Mouse (Mus musculus): ENCODE results near the gene Srrm2.
"Not testable (repeated sequence)": the region's sequence is repeated elsewhere in the genome, so short reads cannot be mapped to it uniquely, and the experiment has no call there.

The Srrm2 gene

GRCm38 (mm10) chr17:23762976-23763375 lies 27.4 kb upstream of the Srrm2 start:
- DNase-seq (ENCODE audit: extremely low spot score, low read depth, low spot score), result no peak

- DNase-seq (ENCODE audit: extremely low spot score, low read depth, low spot score), result no peak
Measured at GRCm38 (mm10) chr17:23770493-23770892, 19.8 kb upstream of the Srrm2 start.

GRCm38 (mm10) chr17:23770896-23771283 lies 19.4 kb upstream of the Srrm2 start:
- no peak for DNase-seq (ENCODE audit: extremely low spot score, low read depth, low spot score)

GRCm38 (mm10) chr17:23771284-23772218 lies 18.8 kb upstream of the Srrm2 start, which contains the start of gene Flywch1:
Gene Flywch1 (minus strand): TSS chr17:23771602.
- DNase-seq (ENCODE audit: extremely low spot score, low read depth, low spot score), result peak; percentile 94

- not testable (repeated sequence) for DNase-seq (ENCODE audit: extremely low spot score, low read depth, low spot score)
Measured at GRCm38 (mm10) chr17:23772219-23772556, 18.1 kb upstream of the Srrm2 start.

GRCm38 (mm10) chr17:23773676-23774075 lies 16.7 kb upstream of the Srrm2 start:
- DNase-seq (ENCODE audit: extremely low spot score, low read depth, low spot score), result no peak

- no peak for DNase-seq (ENCODE audit: extremely low spot score, low read depth, low spot score)
Measured at GRCm38 (mm10) chr17:23774090-23774489, 16.2 kb upstream of the Srrm2 start.

- DNase-seq (ENCODE audit: extremely low spot score, low read depth, low spot score), result no peak
Measured at GRCm38 (mm10) chr17:23776216-23776615, 14.1 kb upstream of the Srrm2 start.

- no peak for DNase-seq (ENCODE audit: extremely low spot score, low read depth, low spot score)
Measured at GRCm38 (mm10) chr17:23777141-23777540, 13.2 kb upstream of the Srrm2 start.

- DNase-seq (ENCODE audit: extremely low spot score, low read depth, low spot score), result no peak
Measured at GRCm38 (mm10) chr17:23778447-23778846, 11.9 kb upstream of the Srrm2 start.

- DNase-seq (ENCODE audit: extremely low spot score, low read depth, low spot score), result no peak
Measured at GRCm38 (mm10) chr17:23783352-23783751, 7.0 kb upstream of the Srrm2 start.

GRCm38 (mm10) chr17:23785561-23786471 lies 4.5 kb upstream of the Srrm2 start, which contains the start of gene Flywch2:
Gene Flywch2 (minus strand): TSS chr17:23786081.
- DNase-seq (ENCODE audit: extremely low spot score, low read depth, low spot score), result no peak

- no peak for DNase-seq (ENCODE audit: extremely low spot score, low read depth, low spot score)
Measured at GRCm38 (mm10) chr17:23786510-23786931, 3.8 kb upstream of the Srrm2 start.

GRCm38 (mm10) chr17:23788973-23789372 lies 1.4 kb upstream of the Srrm2 start:
- no peak for DNase-seq (ENCODE audit: extremely low spot score, low read depth, low spot score)

GRCm38 (mm10) chr17:23789749-23790268 lies 523 bp upstream of the Srrm2 start:
- no peak for DNase-seq (ENCODE audit: extremely low spot score, low read depth, low spot score)

GRCm38 (mm10) chr17:23791079-23791357 lies 686 bp downstream of the Srrm2 start:
- no peak for DNase-seq (ENCODE audit: extremely low spot score, low read depth, low spot score)

GRCm38 (mm10) chr17:23795323-23795722 lies 5.0 kb downstream of the Srrm2 start:
- DNase-seq (ENCODE audit: extremely low spot score, low read depth, low spot score), result no peak

GRCm38 (mm10) chr17:23797316-23797715 lies 7.0 kb downstream of the Srrm2 start:
- no peak for DNase-seq (ENCODE audit: extremely low spot score, low read depth, low spot score)

- DNase-seq (ENCODE audit: extremely low spot score, low read depth, low spot score), result no peak
Measured at GRCm38 (mm10) chr17:23801627-23802026, 11.3 kb downstream of the Srrm2 start.

GRCm38 (mm10) chr17:23802746-23803365 lies 12.5 kb downstream of the Srrm2 start:
- DNase-seq (ENCODE audit: extremely low spot score, low read depth, low spot score), result peak; percentile 96

Measured in hindlimb bud, embryonic 11.5 days (tissue).